Mouse (Mus musculus): ENCODE measurements around the gene Krt35.

The Krt35 gene

DNA sequence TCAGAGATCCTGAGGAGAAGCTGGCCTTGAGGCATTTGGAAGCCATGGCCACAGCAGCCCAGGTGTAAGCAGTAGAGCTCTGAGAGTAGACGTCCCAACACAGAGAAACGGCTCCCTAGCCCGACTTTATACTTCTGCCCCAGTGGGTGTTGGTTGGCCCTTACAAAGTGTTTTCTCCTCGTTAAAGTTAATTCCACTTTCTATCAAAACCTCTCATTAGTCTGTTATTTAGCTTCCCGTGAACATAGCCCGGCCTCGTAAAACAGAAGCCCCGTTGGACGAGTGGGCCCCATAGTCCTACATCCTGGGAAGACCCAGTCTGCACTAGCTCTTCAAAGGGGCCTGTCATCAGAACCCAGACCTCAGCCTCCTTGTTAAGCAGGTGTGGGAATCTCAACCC, at the start of gene Krt35:
Krt35 (minus strand) TSS at position 101 of the 400 bp plus-strand sequence.
- no peak for DNase-seq (ENCODE audit: low spot score)

- DNase-seq (ENCODE audit: low spot score), result peak; percentile 66
Observed at GRCm38 (mm10) chr11:100145104-100145503, 49.1 kb upstream of the Krt35 start.

- peak; percentile 61 for DNase-seq (ENCODE audit: low spot score)
Observed at GRCm38 (mm10) chr11:100140966-100141365, 44.9 kb upstream of the Krt35 start.

GRCm38 (mm10) chr11:100139391-100139790, 43.4 kb upstream of the Krt35 start:
- peak; percentile 45 for DNase-seq (ENCODE audit: low spot score)

- DNase-seq (ENCODE audit: low spot score), result peak; percentile 56
Observed at GRCm38 (mm10) chr11:100138809-100139208, 42.8 kb upstream of the Krt35 start.

- no peak for DNase-seq (ENCODE audit: low spot score)
Observed at GRCm38 (mm10) chr11:100137693-100138092, 41.7 kb upstream of the Krt35 start.

DNA sequence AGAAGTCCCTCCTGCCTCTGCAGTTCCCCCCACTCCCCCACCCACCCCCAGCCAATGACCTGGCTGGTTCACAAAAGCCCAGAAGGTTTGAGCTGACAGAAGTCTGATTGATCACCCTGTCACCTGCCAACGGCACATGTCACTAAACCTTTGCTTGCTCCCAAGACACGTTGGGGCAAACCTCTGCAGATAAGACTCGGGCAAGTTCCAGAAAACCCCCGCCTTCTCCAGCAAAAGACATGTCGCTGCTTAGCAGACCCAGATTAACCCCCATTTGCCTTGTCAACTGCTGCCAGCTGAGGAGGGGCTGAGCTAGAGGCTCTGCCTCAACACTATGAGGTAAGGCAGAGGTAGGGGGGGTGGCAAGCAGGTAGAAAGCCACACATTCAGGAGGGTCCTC, 40.5 kb upstream of the Krt35 start:
- DNase-seq (ENCODE audit: low spot score), result peak; percentile 72

DNA sequence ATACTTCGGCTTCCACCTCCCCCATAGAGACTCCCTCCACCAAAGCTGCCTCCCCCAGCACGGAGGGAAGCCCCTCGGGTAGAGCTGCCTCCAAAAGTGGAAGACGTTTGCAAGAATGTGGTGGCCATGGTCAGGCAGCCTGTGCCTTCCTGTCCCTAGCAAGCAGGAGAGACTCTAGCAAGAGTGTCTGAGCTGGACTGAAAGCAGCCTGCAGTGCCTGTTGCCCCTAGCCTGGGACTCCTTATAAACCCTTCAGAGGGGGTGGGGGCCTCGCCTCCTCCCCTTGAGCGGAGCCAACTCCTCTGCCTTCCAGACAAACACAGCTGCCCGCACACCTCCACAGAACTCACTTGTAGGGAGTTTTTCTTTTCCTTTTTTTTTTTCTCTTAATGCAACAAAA, 39.7 kb upstream of the Krt35 start, which contains the start of gene Krt15:
Krt15 (minus strand) TSS at position 198 of the 400 bp plus-strand sequence.
- peak; percentile 57 for DNase-seq (ENCODE audit: low spot score)

- no peak for DNase-seq (ENCODE audit: low spot score)
Observed at GRCm38 (mm10) chr11:100124901-100125300, 28.9 kb upstream of the Krt35 start.

- no peak for DNase-seq (ENCODE audit: low spot score)
Observed at GRCm38 (mm10) chr11:100121466-100121865, 25.4 kb upstream of the Krt35 start, which contains the start of gene Krt13. Gene Krt13, minus strand, starts transcription at chr11:100121566.

GRCm38 (mm10) chr11:100120331-100120730, 24.3 kb upstream of the Krt35 start:
- DNase-seq (ENCODE audit: low spot score), result no peak

GRCm38 (mm10) chr11:100113742-100114029, 17.6 kb upstream of the Krt35 start:
- peak; percentile 54 for DNase-seq (ENCODE audit: low spot score)

- no peak for DNase-seq (ENCODE audit: low spot score)
Observed at GRCm38 (mm10) chr11:100112935-100113741, 17.1 kb upstream of the Krt35 start.

- DNase-seq (ENCODE audit: low spot score), result no peak
Observed at GRCm38 (mm10) chr11:100105576-100106122, 9.6 kb upstream of the Krt35 start, which contains the start of gene Krt36. Gene Krt36, minus strand, starts transcription at chr11:100105626.

DNA sequence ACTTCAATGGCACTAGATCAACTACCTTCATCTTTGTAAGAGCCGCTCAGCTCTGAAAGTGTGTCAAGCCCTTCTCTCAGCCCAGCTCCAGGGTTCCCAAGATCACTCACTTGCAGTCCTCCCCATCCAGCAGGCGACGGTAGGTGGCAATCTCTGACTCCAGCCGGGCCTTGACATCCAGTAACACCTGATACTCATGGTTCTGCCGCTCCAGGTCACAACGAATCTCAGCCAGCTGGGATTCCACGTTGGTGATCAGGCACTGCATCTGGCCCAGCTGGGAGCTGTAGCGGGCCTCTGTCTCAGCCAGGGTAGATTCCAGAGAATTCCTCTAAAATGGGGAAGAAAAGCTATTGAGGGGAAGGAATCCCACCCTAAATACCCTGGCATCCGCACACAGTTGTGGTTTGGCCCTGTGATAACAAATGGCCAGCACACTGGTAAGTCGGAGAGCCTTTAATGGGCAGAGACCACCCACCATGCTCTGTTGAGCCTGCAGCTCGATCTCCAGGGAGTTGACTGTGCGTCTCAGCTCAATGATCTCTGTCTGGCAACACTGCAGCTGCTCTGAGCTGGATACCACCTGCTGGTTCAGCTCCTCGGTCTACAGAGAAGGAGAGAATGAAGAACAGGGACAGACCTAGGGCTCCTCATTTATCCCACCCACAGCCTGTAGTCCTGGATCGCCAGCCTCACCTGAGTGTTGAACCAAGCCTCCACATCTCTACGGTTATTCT, 6.8 kb upstream of the Krt35 start:
- no peak for DNase-seq (ENCODE audit: low spot score)

DNA sequence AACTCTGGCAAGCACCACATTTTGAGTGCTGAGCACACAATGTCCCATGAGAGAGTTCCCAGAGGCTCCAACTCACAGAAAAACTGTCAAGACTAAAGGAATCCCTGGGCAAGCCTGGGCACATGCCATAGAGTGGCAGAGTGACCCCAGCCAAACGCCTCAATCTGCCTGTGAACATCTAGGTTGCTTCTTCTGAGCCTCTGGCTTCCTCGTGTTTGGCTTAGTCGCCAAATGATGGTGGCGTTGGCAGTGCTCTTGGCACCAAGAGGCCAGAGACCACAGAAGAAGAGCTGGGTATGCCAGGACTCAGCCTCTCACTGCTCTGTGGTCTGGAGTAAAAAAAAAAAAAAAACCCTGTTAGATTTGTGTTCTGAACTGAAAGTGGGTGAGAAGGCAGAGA, 4.3 kb upstream of the Krt35 start:
- peak; percentile 27 for DNase-seq (ENCODE audit: low spot score)

GRCm38 (mm10) chr11:100097819-100098218, 1.8 kb upstream of the Krt35 start:
- no peak for DNase-seq (ENCODE audit: low spot score)

DNA sequence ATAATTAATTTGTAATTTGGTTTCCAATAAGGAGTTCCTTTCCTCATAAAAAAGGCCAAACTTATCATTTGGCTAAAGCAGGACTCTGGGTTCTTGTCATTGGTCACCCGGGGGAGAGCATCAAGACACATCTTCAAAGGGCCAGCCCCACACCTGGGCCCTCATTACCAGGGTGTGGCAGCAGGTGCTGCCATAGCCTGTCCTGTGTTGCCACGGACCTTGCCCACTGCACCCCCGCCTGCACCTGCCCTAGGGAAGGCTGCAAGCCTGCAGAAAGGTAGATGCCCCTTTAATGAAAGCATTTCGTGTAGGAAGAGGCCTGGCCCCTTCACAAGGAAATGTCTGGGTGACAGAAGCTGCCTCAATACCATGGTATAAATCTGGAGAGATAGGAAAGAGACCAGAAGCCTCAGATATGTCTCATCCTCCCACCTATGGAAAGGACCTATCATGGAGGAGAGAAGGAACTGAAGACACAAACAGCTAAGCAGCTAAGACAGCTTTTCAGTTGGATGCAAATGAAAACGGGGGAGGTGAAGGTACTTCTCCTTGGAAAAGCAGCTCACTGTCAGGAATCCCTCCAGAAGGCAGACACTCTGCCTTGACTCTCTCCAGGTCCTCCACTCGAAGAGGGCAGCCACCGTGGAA, 7.5 kb downstream of the Krt35 start:
- no peak for DNase-seq (ENCODE audit: low spot score)

DNA sequence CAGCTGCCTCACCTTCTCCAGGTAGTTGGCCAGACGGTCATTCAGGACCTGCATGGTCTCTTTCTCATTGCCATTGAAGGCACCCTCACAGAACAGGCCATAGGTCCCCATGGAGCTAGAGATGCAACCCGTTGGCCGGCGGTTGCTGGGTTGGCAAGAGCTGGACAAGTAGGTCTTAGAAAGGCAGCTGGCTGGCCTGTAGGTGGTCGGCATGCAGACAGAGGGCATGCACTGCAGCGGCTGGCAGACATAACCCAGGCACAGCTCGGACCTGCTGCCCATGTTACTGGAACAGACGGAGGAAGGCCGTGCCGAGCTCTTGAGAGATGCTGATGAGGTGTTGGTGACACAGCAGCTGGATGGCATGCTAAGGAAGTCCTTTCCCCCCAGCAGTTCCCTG, 8.2 kb downstream of the Krt35 start, which contains the start of gene Krt32:
Krt32 (minus strand) TSS at position 366 of the 400 bp plus-strand sequence.
- no peak for DNase-seq (ENCODE audit: low spot score)

- DNase-seq (ENCODE audit: low spot score), result no peak
Observed at GRCm38 (mm10) chr11:100073873-100074272, 22.2 kb downstream of the Krt35 start.

DNA sequence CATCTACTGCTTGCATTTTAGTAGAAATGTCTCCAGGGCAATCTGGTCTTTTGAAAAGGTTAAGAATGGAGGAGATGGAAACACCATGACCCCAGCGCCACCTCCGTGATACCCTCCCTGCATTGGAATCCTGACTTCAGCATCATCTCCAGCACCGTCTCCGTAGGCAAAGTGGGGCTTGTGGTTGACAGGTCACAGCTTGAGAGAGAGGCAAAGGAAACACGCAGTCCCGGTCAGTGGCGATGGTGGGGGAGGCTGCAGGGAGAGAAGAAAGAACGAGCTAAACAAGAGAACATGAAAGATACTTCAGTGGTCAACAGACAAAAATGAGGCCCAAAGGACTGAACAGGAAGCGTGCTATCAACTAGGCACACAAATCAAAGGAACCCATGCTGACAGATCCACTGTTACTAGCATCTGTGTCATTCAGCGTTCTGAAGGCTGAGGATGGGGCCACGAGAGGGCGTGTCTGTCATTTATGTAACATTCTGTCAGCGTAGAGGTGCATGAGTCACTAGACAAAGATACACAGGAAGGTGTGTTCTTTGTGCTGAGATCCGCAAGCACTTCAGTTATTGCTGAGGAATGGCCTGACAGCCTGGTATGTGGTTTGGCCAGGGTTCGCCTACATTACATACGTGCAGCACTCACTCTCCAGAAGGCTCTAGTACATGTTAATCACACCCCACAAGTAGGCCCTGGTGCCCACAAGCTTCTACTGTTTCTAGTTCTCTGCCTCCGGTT, 28.6 kb downstream of the Krt35 start:
- peak; percentile 78 for DNase-seq (ENCODE audit: low spot score)
